Mouse (Mus musculus) heart, embryonic 14.5 days (tissue): ENCODE data around the gene Rnasek. TPM values are rescaled to one million over a fixed set of nuclear protein-coding genes. Genes with fewer than 3 reads are reported as not detected.

Source experiments
- ATAC-seq: fragments of 200-750 bp; cut with Nextera tagmentation; 2 replicates; pipeline ENCODE4 v1.8.0; 2017; ENCODE audit warnings: low read depth, moderate TSS enrichment; ENCODE audit not compliant: insufficient number of reproducible peaks, insufficient read depth, low FRiP score
- H3K27ac ChIP-seq, 2 experiments: fragments of 200-500 bp in 1 of 2; fragments of 300-500 bp in 1 of 2; sonication (generic) in 1 of 2; replicated peaks in 1 of 2; 2 replicates each; pipeline ENCODE4 v1.5.1; 2012 to 2014; ENCODE audit warnings: low read depth in 2 of 2, low read length in 2 of 2, control low read depth in 1 of 2, mild to moderate bottlenecking in 1 of 2, mixed read lengths in 1 of 2; ENCODE audit not compliant: control insufficient read depth in 1 of 2, insufficient read depth in 1 of 2
- H3K27me3 ChIP-seq: fragments of 300-500 bp; sonication (generic); 2 replicates; pipeline ENCODE4 v1.6.1; 2014; ENCODE audit warnings: mild to moderate bottlenecking, low read length, control low read depth; ENCODE audit not compliant: control insufficient read depth, insufficient read depth
- H3K36me3 ChIP-seq: fragments of 300-500 bp; sonication (generic); 2 replicates; pipeline ENCODE4 v1.6.1; 2014; ENCODE audit warnings: mild to moderate bottlenecking, control low read depth, low read length, mixed read lengths; ENCODE audit not compliant: control insufficient read depth, insufficient read depth
- H3K4me1 ChIP-seq, 2 experiments: fragments of 200-500 bp in 1 of 2; fragments of 300-500 bp in 1 of 2; sonication (generic) in 1 of 2; 2 replicates each; pipeline ENCODE4 v1.6.1; 2012 to 2014; ENCODE audit warnings: low read length in 2 of 2, control low read depth in 1 of 2, mixed read lengths in 1 of 2; ENCODE audit not compliant: control insufficient read depth in 2 of 2, insufficient read depth in 2 of 2
- H3K4me2 ChIP-seq: fragments of 300-500 bp; sonication (generic); 2 replicates; pipeline ENCODE4 v1.6.1; 2014; ENCODE audit warnings: mild to moderate bottlenecking, low read length
- H3K4me3 ChIP-seq, 2 experiments: fragments of 200-500 bp in 1 of 2; fragments of 300-500 bp in 1 of 2; sonication (generic) in 1 of 2; 2 replicates each; pipeline ENCODE4 v1.5.1; 2012 to 2014; ENCODE audit warnings: low read length in 2 of 2, mild to moderate bottlenecking in 2 of 2, control low read depth in 1 of 2, low read depth in 1 of 2, moderate library complexity in 1 of 2; ENCODE audit not compliant: control insufficient read depth in 1 of 2, insufficient read depth in 1 of 2
- H3K9ac ChIP-seq: fragments of 300-500 bp; sonication (generic); 2 replicates; pipeline ENCODE4 v1.6.1; 2014; ENCODE audit warnings: mild to moderate bottlenecking, low read length
- H3K9me3 ChIP-seq: fragments of 300-500 bp; sonication (generic); 2 replicates; pipeline ENCODE4 v1.6.1; 2016; ENCODE audit warnings: low read length, control low read depth; ENCODE audit not compliant: control insufficient read depth
- WGBS: fragments of 180-500 bp; shearing (Covaris S2); extraction: QIAGEN DNeasy Blood & Tissue Kit; methylation state at CpG from one replicate; pipeline ENCODE4 v1.1.7; 2014; 5-methylcytosine and 5-hydroxymethylcytosine counted together
- polyA plus RNA-seq: library from polyadenylated mRNA; unstranded; fragments of >200 nt; fragmentation: Nextera tagmentation; extraction: Ambion mirVana; gene quantifications from 2 replicates; pipeline ENCODE4 v1.2.1, GENCODE M21; 2014

Rnasek gene
- 219 and 240 TPM in 2 replicates for polyA plus RNA-seq

DNA sequence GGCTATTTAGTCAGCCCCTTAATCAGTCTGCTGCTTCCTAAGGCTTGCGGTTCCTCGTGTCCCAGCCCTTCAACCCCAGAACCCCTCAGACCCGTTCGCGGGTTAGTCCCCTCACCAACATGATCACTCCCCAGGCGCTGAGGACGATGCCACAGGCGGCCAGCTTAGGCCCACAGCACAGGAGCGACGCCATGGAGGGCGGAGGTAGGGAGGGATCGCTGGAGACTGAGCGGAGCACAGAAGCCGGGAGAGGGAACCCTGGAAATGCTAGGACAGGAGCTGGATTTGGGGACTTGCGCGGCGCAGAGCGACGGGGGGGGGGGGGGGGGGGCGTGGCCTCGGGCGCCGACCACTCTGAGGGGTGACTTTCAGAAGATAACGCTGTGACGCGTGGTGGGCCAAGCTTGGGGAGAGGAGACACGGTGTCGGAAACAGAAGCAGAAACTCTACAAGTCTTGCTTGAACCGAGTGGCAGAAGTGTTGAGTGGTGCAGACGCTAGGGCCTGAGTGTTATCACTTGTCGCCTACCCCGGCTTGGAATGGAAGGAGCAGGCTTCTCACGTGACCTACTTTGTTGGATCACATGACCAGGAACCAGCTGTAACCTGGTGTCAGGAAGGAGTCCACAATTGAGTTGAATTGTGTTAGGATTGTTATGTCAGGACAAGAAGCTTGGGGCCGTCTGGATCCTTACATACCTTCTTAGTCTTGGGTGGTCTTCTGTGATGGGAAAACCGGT lies at the start of gene Rnasek, which contains the start of gene Gm21988:
Gene Rnasek, minus strand, starts transcription at position 302 of the 739 bp plus-strand sequence.
Gene Gm21988, minus strand, starts transcription at position 290 of the 739 bp plus-strand sequence.
- Histone ChIP-seq H3K4me2 (peak within 1 kb of the TSS; percentile 86), H3K27ac (peak within 1 kb of the TSS; percentile 89 to 94), H3K9ac (peak within 1 kb of the TSS; percentile 87), H3K36me3 (peaks cover 13% of the 10 kb centered on the region), H3K4me3 (peak within 1 kb of the TSS; percentile 63 to 88), H3K9me3 (no peaks in the 10 kb centered on the region), H3K27me3 (no peaks in the 10 kb centered on the region), H3K4me1 (peaks cover 8 to 21% of the 10 kb centered on the region in 2 experiments)
- WGBS = under 1% methylated on average over 29 of the region's 35 CpGs
- peak; percentile 45 for ATAC-seq

DNA sequence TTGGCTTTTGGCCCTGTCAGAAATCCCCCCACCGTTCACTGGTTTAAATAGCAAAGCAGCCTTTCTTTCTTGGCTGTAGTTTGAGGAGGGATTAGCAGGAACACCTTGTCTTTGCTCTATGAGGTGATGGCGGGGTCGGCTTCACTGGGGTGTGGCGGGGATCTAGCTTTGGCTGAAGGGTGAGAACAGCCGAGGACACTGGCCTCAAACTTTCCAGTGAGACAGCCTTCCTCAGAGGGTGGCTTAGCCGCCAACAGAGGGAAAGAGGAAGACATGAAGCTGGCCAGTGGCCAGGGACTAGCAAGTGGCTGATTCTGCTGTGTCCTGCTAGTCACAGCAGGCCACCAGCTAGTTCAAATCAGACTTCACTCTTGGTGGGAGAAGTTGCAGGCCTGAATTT lies 49.6 kb upstream of the Rnasek start:
- H3K9ac ChIP-seq = no peak overlapping the region
- H3K27me3 ChIP-seq = no peaks in the 10 kb centered on the region
- H3K36me3 ChIP-seq = no peaks in the 10 kb centered on the region
- no peak for ATAC-seq
- H3K4me1 ChIP-seq = peaks cover 4 to 6% of the 10 kb centered on the region in 2 experiments; a peak in 3 of 4 replicates
- peak overlapping the region; percentile 12 to 37; a peak in 2 of 4 replicates for H3K27ac ChIP-seq
- no peaks in the 10 kb centered on the region for H3K9me3 ChIP-seq
- no peak overlapping the region for H3K4me2 ChIP-seq
- 31% methylated on average over 6 of the region's 6 CpGs for WGBS
- no peak overlapping the region for H3K4me3 ChIP-seq

DNA sequence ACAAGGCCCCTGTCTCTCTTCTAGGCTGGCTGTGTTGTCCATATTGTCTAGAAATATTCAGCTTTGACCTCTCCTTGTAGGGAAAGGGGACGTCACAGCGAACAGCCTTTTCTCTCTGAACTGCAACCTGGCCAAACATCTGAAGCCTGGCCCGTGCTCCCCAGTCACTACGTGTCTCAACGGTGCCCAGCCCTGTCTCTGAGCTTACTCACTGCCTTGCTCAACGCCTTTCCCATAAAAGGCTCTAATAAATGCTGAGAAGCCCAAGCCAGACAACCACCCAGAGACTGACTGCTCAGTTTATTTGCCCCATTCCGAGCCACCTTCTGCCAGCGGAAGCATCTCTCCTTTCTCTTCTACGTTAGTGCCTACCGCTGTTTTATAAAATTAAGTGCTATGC lies 48.5 kb upstream of the Rnasek start:
- H3K9ac ChIP-seq = no peak overlapping the region
- H3K4me1 ChIP-seq = peaks cover 4 to 6% of the 10 kb centered on the region in 2 experiments; a peak in 3 of 4 replicates
- WGBS = 84% methylated on average over 10 of the region's 10 CpGs
- no peaks in the 10 kb centered on the region for H3K36me3 ChIP-seq
- H3K27ac ChIP-seq = no peak overlapping the region
- H3K9me3 ChIP-seq = no peaks in the 10 kb centered on the region
- no peak for ATAC-seq
- H3K4me3 ChIP-seq = no peak overlapping the region
- no peaks in the 10 kb centered on the region for H3K27me3 ChIP-seq
- H3K4me2 ChIP-seq = no peak overlapping the region

DNA sequence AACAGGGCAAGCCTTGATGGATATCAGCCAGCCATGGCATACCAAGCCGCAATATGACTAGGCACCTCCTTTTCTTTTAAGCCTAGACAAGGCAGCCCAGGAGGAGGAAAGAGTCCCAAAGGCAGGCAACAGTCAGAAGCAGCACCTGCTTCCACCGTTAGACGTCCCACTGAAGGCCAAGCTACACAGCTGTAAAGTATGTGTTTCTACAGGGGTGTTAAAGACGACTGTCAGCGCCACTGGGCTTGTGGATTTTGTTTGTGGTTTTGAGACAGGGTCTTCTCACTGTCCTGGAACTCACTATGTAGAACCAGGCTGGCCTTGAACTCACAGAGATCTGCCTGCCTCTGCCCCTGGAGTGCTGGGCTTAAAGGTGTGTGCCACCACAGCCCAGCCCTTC lies 46.0 kb upstream of the Rnasek start:
- no peaks in the 10 kb centered on the region for H3K9me3 ChIP-seq
- H3K4me3 ChIP-seq = no peak overlapping the region
- no peaks in the 10 kb centered on the region for H3K36me3 ChIP-seq
- H3K9ac ChIP-seq = no peak overlapping the region
- peaks cover 4 to 6% of the 10 kb centered on the region in 2 experiments; a peak in 3 of 4 replicates for H3K4me1 ChIP-seq
- ATAC-seq = no peak
- 58% methylated on average over 5 of the region's 5 CpGs for WGBS
- no peak overlapping the region for H3K27ac ChIP-seq
- no peaks in the 10 kb centered on the region for H3K27me3 ChIP-seq
- H3K4me2 ChIP-seq = no peak overlapping the region

DNA sequence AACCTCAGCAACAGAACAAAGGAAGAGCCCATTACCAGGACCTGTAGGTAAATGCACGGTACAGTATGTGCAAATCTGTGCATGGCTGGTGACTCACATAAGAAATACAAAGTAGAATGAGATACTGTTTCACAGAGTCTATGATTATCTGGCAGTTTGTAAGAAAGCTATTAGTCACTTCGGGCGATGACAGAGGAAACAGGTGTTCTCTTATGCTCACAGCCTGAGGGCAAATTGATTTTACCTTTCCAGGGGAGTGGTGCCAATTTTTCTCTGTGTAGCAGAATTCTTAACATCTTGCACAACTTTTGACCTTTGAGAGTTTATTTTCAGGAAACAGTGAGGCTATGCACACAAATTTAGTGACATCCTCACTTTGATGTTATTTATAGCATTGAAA lies 45.1 kb upstream of the Rnasek start:
- ATAC-seq = no peak
- WGBS = 68% methylated on average over 3 of the region's 3 CpGs
- no peak overlapping the region for H3K4me3 ChIP-seq

DNA sequence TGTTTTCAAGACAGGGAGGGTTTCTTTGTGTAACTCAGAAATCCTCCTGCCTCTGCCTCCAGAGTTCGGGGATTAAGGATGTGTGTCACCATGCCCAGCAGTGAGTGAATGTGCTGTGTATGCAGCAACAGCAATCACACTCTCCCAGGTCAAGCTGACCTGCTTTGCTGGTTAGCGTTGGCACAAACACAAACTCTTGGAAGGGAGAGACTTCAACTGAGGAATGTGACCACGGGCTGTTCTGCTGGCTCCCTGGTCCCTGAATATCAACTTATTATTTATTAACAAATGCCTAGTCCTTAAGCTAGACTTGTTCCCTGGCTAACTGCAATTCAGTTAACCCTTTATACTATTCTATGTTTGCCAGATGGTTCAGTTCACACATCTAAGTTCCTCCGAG lies 44.0 kb upstream of the Rnasek start:
- no peak overlapping the region for H3K4me2 ChIP-seq
- no peaks in the 10 kb centered on the region for H3K27me3 ChIP-seq
- H3K4me1 ChIP-seq = 0 out of 4 replicates have a peak, but pooled peaks cover 0 to 2% of the 10 kb centered on the region in 2 experiments
- ATAC-seq = no peak
- no peak overlapping the region for H3K9ac ChIP-seq
- no peaks in the 10 kb centered on the region for H3K9me3 ChIP-seq
- no peak overlapping the region for H3K27ac ChIP-seq
- no peak overlapping the region for H3K4me3 ChIP-seq
- H3K36me3 ChIP-seq = no peaks in the 10 kb centered on the region
- 74% methylated on average over 4 of the region's 4 CpGs for WGBS

More for the DNA sequence above, 45.1 kb upstream of the Rnasek start:
- no peak overlapping the region for H3K9ac ChIP-seq
- H3K4me2 ChIP-seq = no peak overlapping the region
- no peaks in the 10 kb centered on the region for H3K9me3 ChIP-seq
- no peaks in the 10 kb centered on the region for H3K27me3 ChIP-seq
- H3K36me3 ChIP-seq = no peaks in the 10 kb centered on the region
- peaks cover 6% of the 10 kb centered on the region in 2 experiments; a peak in 3 of 4 replicates for H3K4me1 ChIP-seq
- no peak overlapping the region for H3K27ac ChIP-seq

DNA sequence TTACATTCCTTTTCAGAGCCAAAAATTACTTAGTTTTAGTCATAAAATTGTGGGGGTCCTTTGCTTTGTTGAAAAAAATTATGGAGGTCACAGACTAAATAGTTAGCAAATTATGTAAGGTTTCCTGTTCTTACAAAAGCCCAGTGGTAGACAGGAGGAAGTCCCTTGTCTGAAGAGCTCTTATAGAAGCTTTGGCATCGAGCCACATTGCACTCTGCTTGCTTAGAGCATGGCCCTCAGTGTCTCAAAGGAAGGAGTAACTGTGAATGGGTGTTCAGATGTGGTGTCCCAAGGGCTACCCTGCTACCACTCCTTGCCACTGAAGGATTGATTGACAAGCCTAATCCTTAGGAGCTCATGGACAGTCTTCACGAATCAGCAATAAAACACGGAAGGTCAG lies 40.8 kb upstream of the Rnasek start:
- H3K4me1 ChIP-seq = 0 out of 4 replicates have a peak, but pooled peaks cover 0 to 2% of the 10 kb centered on the region in 2 experiments
- WGBS = 48% methylated on average over 3 of the region's 3 CpGs
- no peak overlapping the region for H3K27ac ChIP-seq
- no peaks in the 10 kb centered on the region for H3K27me3 ChIP-seq
- no peak overlapping the region for H3K4me2 ChIP-seq
- ATAC-seq = no peak
- no peaks in the 10 kb centered on the region for H3K36me3 ChIP-seq
- H3K9me3 ChIP-seq = no peaks in the 10 kb centered on the region
- no peak overlapping the region for H3K9ac ChIP-seq
- no peak overlapping the region for H3K4me3 ChIP-seq
